Mouse (Mus musculus): ENCODE data around the gene Dlg3.

DNA sequence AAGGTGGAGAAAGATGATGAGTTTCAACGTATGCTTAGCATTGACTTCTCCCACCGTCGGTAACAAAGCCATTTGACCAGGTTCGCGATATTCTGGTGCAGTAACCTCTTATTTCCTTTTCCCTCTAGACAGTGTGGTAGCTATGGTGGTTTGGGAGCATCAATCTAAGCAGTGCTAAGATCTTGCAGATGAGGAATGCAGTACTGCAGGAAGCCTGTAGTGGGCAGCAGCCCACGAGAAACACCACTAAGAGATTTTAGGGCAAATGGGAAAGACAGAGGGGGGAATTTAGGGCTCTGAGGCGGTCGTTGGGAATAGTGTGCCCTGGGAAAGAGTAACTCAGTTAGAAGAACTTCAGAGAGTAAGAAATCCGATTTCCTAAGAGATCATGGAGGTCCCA is 9.0 kb downstream of the Dlg3 start:
- TF ChIP-seq MAFK (IDR thresholded peaks at IDR 0.05; ENCODE audit: insufficient read depth, low read depth, low read length) (no peak), HCFC1 (IDR thresholded peaks at IDR 0.05; ENCODE audit: borderline replicate concordance, insufficient read depth, low read length) (no peak)

All from ES-E14 (cell line).